Mouse (Mus musculus) gastrocnemius, postnatal 10 days (tissue): ENCODE results near the gene Gss. TPM values are rescaled to one million over a fixed set of nuclear protein-coding genes. Genes with fewer than 3 reads are reported as not detected.

Experiments
- DNase-seq: peaks from one replicate; pipeline ENCODE4 v3.0.0; 2021; ENCODE audit warnings: mixed read lengths
- long read RNA-seq, 2 experiments: library from polyadenylated mRNA; stranded (forward); transcript quantifications; one replicate each; pipeline ENCODE4 v2.0.0; 2021
- total RNA-seq, 2 experiments: library from RNA; stranded (reverse); gene quantifications; 2 replicates each; pipeline ENCODE4 v1.2.3; 2021

Gene Gss
- 10 to 100 TPM in 1 of 2 experiments, 1 to 10 TPM in 1; 9.2 to 10.4 TPM for total RNA-seq
- long read RNA-seq, experiment 1, transcript Gss-201 (13 exons, 1,963 nt): major isoform, 13 of 14 reads
- long read RNA-seq, experiment 1, partial matches to known transcripts: 1 of 14 reads
- long read RNA-seq, experiment 1, other reads (novel, unspliced or antisense): 0 of 14 reads
- long read RNA-seq, experiment 2, transcript Gss-201 (13 exons, 1,963 nt): major isoform, 11 of 14 reads
- long read RNA-seq, experiment 2, partial matches to known transcripts: 2 of 14 reads
- long read RNA-seq, experiment 2, other reads (novel, unspliced or antisense): 1 of 14 reads

GRCm38 (mm10) chr2:155592137-155592853 is at the start of gene Gss:
Gene Gss, minus strand, starts transcription at chr2:155592810.
- peak; percentile 100 for DNase-seq

GRCm38 (mm10) chr2:155641540-155642472 is 49.2 kb upstream of the Gss start:
- no peak for DNase-seq

GRCm38 (mm10) chr2:155640656-155641055 is 48.0 kb upstream of the Gss start:
- peak; percentile 50 for DNase-seq

- no peak for DNase-seq
These were observed 44.8 kb upstream of the Gss start for GRCm38 (mm10) chr2:155637411-155637810.

GRCm38 (mm10) chr2:155636881-155637280 is 44.3 kb upstream of the Gss start:
- no peak for DNase-seq

GRCm38 (mm10) chr2:155635961-155636360 is 43.4 kb upstream of the Gss start:
- no peak for DNase-seq

GRCm38 (mm10) chr2:155634562-155634961 is 42.0 kb upstream of the Gss start:
- DNase-seq: no peak

GRCm38 (mm10) chr2:155633731-155634130 is 41.1 kb upstream of the Gss start:
- no peak for DNase-seq

GRCm38 (mm10) chr2:155633121-155633520 is 40.5 kb upstream of the Gss start:
- no peak for DNase-seq

GRCm38 (mm10) chr2:155632138-155632936 is 39.7 kb upstream of the Gss start:
- no peak for DNase-seq

- peak; percentile 29 for DNase-seq
These were observed 38.2 kb upstream of the Gss start for GRCm38 (mm10) chr2:155630590-155631416.

GRCm38 (mm10) chr2:155630153-155630552 is 37.5 kb upstream of the Gss start:
- no peak for DNase-seq

- DNase-seq: peak; percentile 42
These were observed 36.6 kb upstream of the Gss start for GRCm38 (mm10) chr2:155629231-155629661.

- DNase-seq: no peak
These were observed 35.9 kb upstream of the Gss start for GRCm38 (mm10) chr2:155628519-155628918.

GRCm38 (mm10) chr2:155628112-155628511 is 35.5 kb upstream of the Gss start:
- DNase-seq: no peak

- DNase-seq: peak; percentile 82
These were observed 34.6 kb upstream of the Gss start for GRCm38 (mm10) chr2:155627030-155627738.

- no peak for DNase-seq
These were observed 33.7 kb upstream of the Gss start for GRCm38 (mm10) chr2:155626277-155626676.

GRCm38 (mm10) chr2:155624730-155625129 is 32.1 kb upstream of the Gss start:
- no peak for DNase-seq

- no peak for DNase-seq
These were observed 31.4 kb upstream of the Gss start for GRCm38 (mm10) chr2:155623996-155624395.

- no peak for DNase-seq
These were observed 30.0 kb upstream of the Gss start for GRCm38 (mm10) chr2:155622606-155623005.
